10 mouse cellular contexts compared by ENCODE assay signal in genomic region chr13:3865648-3866354, GRCm38 (mm10). TPM values are rescaled to one million over a fixed set of nuclear protein-coding genes. Genes with fewer than 3 reads are reported as not detected.
DNase-seq lines count a peak whose midpoint lies in the region; ATAC-seq and TF ChIP-seq lines count a peak whose summit lies in the region.
"Had no signal": no experiment of that assay in that cellular context is flagged by ENCODE, and none has a peak within 500 bp of the region (broad histone marks: within the 10 kb centered on the region; RNA-seq: fewer than 3 reads in every experiment).

No protein-coding gene starts in this region.

- H3K9me3 ChIP-seq in kidney, postnatal 0 days (replicated peaks; ENCODE audit: low read length): no peaks in the 10 kb centered on the region
- no peaks in the 10 kb centered on the region for H3K9me3 ChIP-seq in midbrain, embryonic 16.5 days (replicated peaks; ENCODE audit: control insufficient read depth, low read length, poor library complexity, severe bottlenecking)
- no peaks in the 10 kb centered on the region for H3K9me3 ChIP-seq in midbrain, embryonic 15.5 days

- peak; percentile 90 for ATAC-seq in kidney, postnatal 0 days (replicated peaks; ENCODE audit: low FRiP score, low read depth)
- 0 out of 2 replicates have a peak, but pooled peaks have one; percentile 17 for ATAC-seq in monocyte, adult 5-6 weeks (replicated peaks; ENCODE audit: insufficient number of reproducible peaks, low FRiP score, low TSS enrichment, poor library complexity, severe bottlenecking)
- ATAC-seq in midbrain, embryonic 16.5 days: no peak
- ATAC-seq in midbrain, embryonic 15.5 days (replicated peaks): no peak

- TF ChIP-seq CTCF in kidney, postnatal 0 days (IDR thresholded peaks at IDR 0.05; ENCODE audit: low read depth): no peak

- no peak overlapping the region for H3K9ac ChIP-seq in kidney, postnatal 0 days (ENCODE audit: low read depth, low read length)
- H3K9ac ChIP-seq in midbrain, embryonic 16.5 days (ENCODE audit: low read depth, low read length): no peak overlapping the region
- H3K9ac ChIP-seq in midbrain, embryonic 15.5 days: no peak overlapping the region

- H3K27me3 ChIP-seq in kidney, postnatal 0 days (ENCODE audit: insufficient read depth, low read length): no peaks in the 10 kb centered on the region
- no peaks in the 10 kb centered on the region for H3K27me3 ChIP-seq in midbrain, embryonic 16.5 days (ENCODE audit: control insufficient read depth, insufficient read depth, low read depth, low read length)
- no peaks in the 10 kb centered on the region for H3K27me3 ChIP-seq in midbrain, embryonic 15.5 days (replicated peaks)

- peak; percentile 11 for DNase-seq in gastrocnemius, postnatal 14 days
- DNase-seq in gastrocnemius, adult 18-20 months (ENCODE audit: low spot score): no peak
- peak; percentile 14 to 25 for DNase-seq in heart, adult 9 months (ENCODE audit: low spot score in 2 of 2)
- no peak for DNase-seq in kidney, postnatal 0 days (ENCODE audit: low spot score)
- DNase-seq in left cerebral cortex, postnatal 4 days: no peak
- DNase-seq: cerebellum, adult 11-12 months had no signal

- H3K4me2 ChIP-seq in kidney, postnatal 0 days (ENCODE audit: low read length): no peak overlapping the region
- H3K4me2 ChIP-seq in midbrain, embryonic 16.5 days (ENCODE audit: low read length): no peak overlapping the region
- no peak overlapping the region for H3K4me2 ChIP-seq in midbrain, embryonic 15.5 days

- 0 out of 2 replicates have a peak overlapping the region, but pooled peaks have one; percentile 10 for H3K27ac ChIP-seq in kidney, postnatal 0 days
- H3K27ac ChIP-seq in midbrain, embryonic 16.5 days (ENCODE audit: low read length): no peak overlapping the region
- no peak overlapping the region for H3K27ac ChIP-seq in midbrain, embryonic 15.5 days

- intact Hi-C loops in gastrocnemius, postnatal 14 days (cut with DNase I; ENCODE audit: low total_unique reads): no loop called here
- intact Hi-C loops in left cerebral cortex, postnatal 4 days (cut with DNase I): no loop called here

- H3K4me1 ChIP-seq in kidney, postnatal 0 days (replicated peaks; ENCODE audit: insufficient read depth, low read length): no peaks in the 10 kb centered on the region
- H3K4me1 ChIP-seq in midbrain, embryonic 16.5 days (ENCODE audit: control insufficient read depth, insufficient read depth, low read length): no peaks in the 10 kb centered on the region
- H3K4me1 ChIP-seq in midbrain, embryonic 15.5 days: no peaks in the 10 kb centered on the region

- WGBS in kidney, postnatal 0 days: 70% methylated on average over 14 of the region's 14 CpGs
- WGBS in midbrain, embryonic 16.5 days: 88% methylated on average over 14 of the region's 14 CpGs
- WGBS in midbrain, embryonic 15.5 days: 93% methylated on average over 14 of the region's 14 CpGs

- no peak overlapping the region for H3K4me3 ChIP-seq in kidney, postnatal 0 days (replicated peaks; ENCODE audit: low read depth, low read length)
- no peak overlapping the region for H3K4me3 ChIP-seq in midbrain, embryonic 16.5 days (ENCODE audit: low read depth, low read length)
- no peak overlapping the region for H3K4me3 ChIP-seq in midbrain, embryonic 15.5 days

- no peaks in the 10 kb centered on the region for H3K36me3 ChIP-seq in kidney, postnatal 0 days (ENCODE audit: insufficient read depth, low read length)
- H3K36me3 ChIP-seq in midbrain, embryonic 16.5 days (ENCODE audit: control insufficient read depth, insufficient read depth, low read length): no peaks in the 10 kb centered on the region
- H3K36me3 ChIP-seq in midbrain, embryonic 15.5 days (replicated peaks): no peaks in the 10 kb centered on the region

RNA-seq across cellular contexts. Expression of gene Calm5, which starts 11.8 kb away (rescaled TPM):
- not detected for total RNA-seq in gastrocnemius, postnatal 14 days (2021)
- under 1 TPM in 1 of 2 experiments, not detected in 1; 0.43 TPM for total RNA-seq in gastrocnemius, adult 18-20 months (2021)
- polyA plus RNA-seq in kidney, postnatal 0 days (2015; fragmentation: Nextera tagmentation; extraction: Ambion mirVana): not detected in 2 replicates
- total RNA-seq in monocyte, adult 5-6 weeks (2017): not detected in 3 replicates
- polyA plus RNA-seq in midbrain, embryonic 16.5 days (2015; fragmentation: Nextera tagmentation; extraction: Ambion mirVana): not detected in 2 replicates
- not detected for total RNA-seq in left cerebral cortex, postnatal 4 days (2021)
- not detected in 2 replicates for polyA plus RNA-seq in midbrain, embryonic 15.5 days (2015; fragmentation: Nextera tagmentation; extraction: Ambion mirVana)
- polyA plus RNA-seq: limb, embryonic 11.5 days had no signal

RNA-seq across cellular contexts. Expression of gene Calm4, which starts 28.2 kb away (rescaled TPM):
- not detected for total RNA-seq in gastrocnemius, postnatal 14 days (2021)
- 1 to 10 TPM in 1 of 2 experiments, not detected in 1; 1.9 TPM for total RNA-seq in gastrocnemius, adult 18-20 months (2021)
- polyA plus RNA-seq in kidney, postnatal 0 days (2015; fragmentation: Nextera tagmentation; extraction: Ambion mirVana): not detected in 2 replicates
- not detected in 3 replicates for total RNA-seq in monocyte, adult 5-6 weeks (2017)
- polyA plus RNA-seq in midbrain, embryonic 16.5 days (2015; fragmentation: Nextera tagmentation; extraction: Ambion mirVana): not detected in 2 replicates
- not detected for total RNA-seq in left cerebral cortex, postnatal 4 days (2021)
- polyA plus RNA-seq in midbrain, embryonic 15.5 days (2015; fragmentation: Nextera tagmentation; extraction: Ambion mirVana): not detected in 2 replicates
- polyA plus RNA-seq: limb, embryonic 11.5 days had no signal

RNA-seq across cellular contexts. Expression of gene Net1, which starts 52.2 kb away (rescaled TPM):
- total RNA-seq in gastrocnemius, postnatal 14 days (2021): 10 to 100 TPM; 32.8 to 46.3 TPM
- 10 to 100 TPM; 38.1 to 49.1 TPM for total RNA-seq in gastrocnemius, adult 18-20 months (2021)
- polyA plus RNA-seq in kidney, postnatal 0 days (2015; fragmentation: Nextera tagmentation; extraction: Ambion mirVana): 46.0 and 52.4 TPM in 2 replicates
- total RNA-seq in monocyte, adult 5-6 weeks (2017): 24.7 to 34.8 TPM (median 25.9 TPM) in 3 replicates
- 10.0 and 10.5 TPM in 2 replicates for polyA plus RNA-seq in midbrain, embryonic 16.5 days (2015; fragmentation: Nextera tagmentation; extraction: Ambion mirVana)
- 10 to 100 TPM; 21.1 to 21.4 TPM for total RNA-seq in left cerebral cortex, postnatal 4 days (2021)
- 10.7 and 12.2 TPM in 2 replicates for polyA plus RNA-seq in midbrain, embryonic 15.5 days (2015; fragmentation: Nextera tagmentation; extraction: Ambion mirVana)

RNA-seq across cellular contexts. Expression of gene Tubal3, which starts 52.3 kb away (rescaled TPM):
- not detected for total RNA-seq in gastrocnemius, postnatal 14 days (2021)
- total RNA-seq in gastrocnemius, adult 18-20 months (2021): not detected
- polyA plus RNA-seq in kidney, postnatal 0 days (2015; fragmentation: Nextera tagmentation; extraction: Ambion mirVana): not detected in 2 replicates
- not detected in 3 replicates for total RNA-seq in monocyte, adult 5-6 weeks (2017)
- polyA plus RNA-seq in midbrain, embryonic 16.5 days (2015; fragmentation: Nextera tagmentation; extraction: Ambion mirVana): not detected in 2 replicates
- total RNA-seq in left cerebral cortex, postnatal 4 days (2021): not detected
- not detected in 2 replicates for polyA plus RNA-seq in midbrain, embryonic 15.5 days (2015; fragmentation: Nextera tagmentation; extraction: Ambion mirVana)
- polyA plus RNA-seq: limb, embryonic 11.5 days had no signal

Comparison
In these comparisons a context has a peak if more than half of its experiments do, and no peak if none do; other contexts are left out.
1. DNase-seq: peak in gastrocnemius, postnatal 14 days (single experiment) and heart, adult 9 months (2 of 2); none in gastrocnemius, adult 18-20 months (single experiment), kidney, postnatal 0 days (single experiment) and left cerebral cortex, postnatal 4 days (single experiment).
2. ATAC-seq: peak in kidney, postnatal 0 days (single experiment) and monocyte, adult 5-6 weeks (single experiment); none in midbrain, embryonic 16.5 days (single experiment) and midbrain, embryonic 15.5 days (single experiment).